Mouse (Mus musculus) layer of hippocampus, postnatal 14 days (tissue): ENCODE data around the gene Rab31. TPM values are rescaled to one million over a fixed set of nuclear protein-coding genes. Genes with fewer than 3 reads are reported as not detected.

ENCODE experiments used
- DNase-seq, 2 experiments: peaks; one replicate each; pipeline ENCODE4 v3.0.0; 2021 to 2022; ENCODE audit warnings: low spot score in 2 of 2, mixed read lengths in 1 of 2
- total RNA-seq, 2 experiments: library from RNA; stranded (reverse); gene quantifications; 2 replicates each; pipeline ENCODE4 v1.2.3; 2021

Rab31 gene
- total RNA-seq, 2 experiments from 2014 or later = 64.9 to 72.1 TPM

GRCm38 (mm10) chr17:65741565-65741964 is 31.0 kb downstream of the Rab31 start:
- DNase-seq = no peak

- no peak for DNase-seq
Measured at GRCm38 (mm10) chr17:65739874-65740725, 32.5 kb downstream of the Rab31 start.

GRCm38 (mm10) chr17:65737622-65738021 is 34.9 kb downstream of the Rab31 start:
- no peak for DNase-seq

GRCm38 (mm10) chr17:65737175-65737574 is 35.4 kb downstream of the Rab31 start:
- DNase-seq = no peak

- DNase-seq = no peak
Measured at GRCm38 (mm10) chr17:65735088-65735487, 37.5 kb downstream of the Rab31 start.

GRCm38 (mm10) chr17:65732666-65733065 is 39.9 kb downstream of the Rab31 start:
- DNase-seq = no peak

- no peak for DNase-seq
Measured at GRCm38 (mm10) chr17:65731710-65732109, 40.8 kb downstream of the Rab31 start.

- no peak for DNase-seq
Measured at GRCm38 (mm10) chr17:65729945-65730741, 42.4 kb downstream of the Rab31 start.

- DNase-seq = no peak
Measured at GRCm38 (mm10) chr17:65726755-65727154, 45.8 kb downstream of the Rab31 start.

- no peak for DNase-seq
Measured at GRCm38 (mm10) chr17:65726274-65726673, 46.3 kb downstream of the Rab31 start.

GRCm38 (mm10) chr17:65725814-65726213 is 46.7 kb downstream of the Rab31 start:
- DNase-seq = no peak

- DNase-seq = no peak
Measured at GRCm38 (mm10) chr17:65725381-65725780, 47.2 kb downstream of the Rab31 start.

GRCm38 (mm10) chr17:65724254-65724653 is 48.3 kb downstream of the Rab31 start:
- DNase-seq = no peak

- DNase-seq = no peak
Measured at GRCm38 (mm10) chr17:65723633-65724032, 48.9 kb downstream of the Rab31 start.

GRCm38 (mm10) chr17:65721330-65721729 is 51.2 kb downstream of the Rab31 start:
- DNase-seq = no peak

GRCm38 (mm10) chr17:65719826-65720225 is 52.7 kb downstream of the Rab31 start:
- DNase-seq = no peak

- no peak for DNase-seq
Measured at GRCm38 (mm10) chr17:65718578-65718977, 54.0 kb downstream of the Rab31 start.

- no peak for DNase-seq
Measured at GRCm38 (mm10) chr17:65717658-65718199, 54.8 kb downstream of the Rab31 start.

- DNase-seq = no peak
Measured at GRCm38 (mm10) chr17:65714060-65714459, 58.5 kb downstream of the Rab31 start.

- DNase-seq = no peak
Measured at GRCm38 (mm10) chr17:65712861-65713535, 59.6 kb downstream of the Rab31 start.

GRCm38 (mm10) chr17:65711779-65712178 is 60.8 kb downstream of the Rab31 start:
- no peak for DNase-seq
